Mouse (Mus musculus): ENCODE results near the gene Lgalsl. TPM values are rescaled to one million over a fixed set of nuclear protein-coding genes. Genes with fewer than 3 reads are reported as not detected.

Gene Lgalsl
- polyA plus RNA-seq, 1 experiment from 2014 or later, result 34.0 TPM

GRCm38 (mm10) chr11:20793676-20794075 lies 37.2 kb downstream of the Lgalsl start:
- Histone ChIP-seq H3K9me3 (no peaks in the 10 kb centered on the region), H3K9ac (no peak overlapping the region), H3K4me3 (replicated peaks) (no peak overlapping the region), H3K4me2 (no peak overlapping the region), H3K27ac (no peak overlapping the region), H3K36me3 (no peaks in the 10 kb centered on the region), H3K27me3 (replicated peaks) (no peaks in the 10 kb centered on the region), H3K4me1 (peaks cover 4% of the 10 kb centered on the region; the same call in 1 of the 2 replicates)
- 67% methylated on average over 4 of the region's 4 CpGs for WGBS
- ATAC-seq (ENCODE audit: insufficient read depth, low FRiP score, low read depth), result no peak

GRCm38 (mm10) chr11:20792667-20793066 lies 38.2 kb downstream of the Lgalsl start:
- peaks cover 4% of the 10 kb centered on the region; the same call in 1 of the 2 replicates for H3K4me1 ChIP-seq
- no peak overlapping the region for H3K4me3 ChIP-seq (replicated peaks)
- no peaks in the 10 kb centered on the region for H3K27me3 ChIP-seq (replicated peaks)
- no peak for ATAC-seq (ENCODE audit: insufficient read depth, low FRiP score, low read depth)
- WGBS, result 86% methylated on average over 3 of the region's 3 CpGs
- H3K4me2 ChIP-seq, result no peak overlapping the region
- no peak overlapping the region for H3K9ac ChIP-seq
- H3K27ac ChIP-seq, result no peak overlapping the region
- no peaks in the 10 kb centered on the region for H3K36me3 ChIP-seq
- no peaks in the 10 kb centered on the region for H3K9me3 ChIP-seq

GRCm38 (mm10) chr11:20791334-20791733 lies 39.5 kb downstream of the Lgalsl start:
- Histone ChIP-seq H3K4me2 (no peak overlapping the region), H3K4me3 (replicated peaks) (no peak overlapping the region), H3K9me3 (no peaks in the 10 kb centered on the region), H3K9ac (no peak overlapping the region), H3K36me3 (no peaks in the 10 kb centered on the region), H3K4me1 (peaks cover 4% of the 10 kb centered on the region; the same call in 1 of the 2 replicates), H3K27ac (no peak overlapping the region), H3K27me3 (replicated peaks) (no peaks in the 10 kb centered on the region)
- WGBS, result 54% methylated on average over 2 of the region's 2 CpGs
- ATAC-seq (ENCODE audit: insufficient read depth, low FRiP score, low read depth), result no peak

- H3K4me3 ChIP-seq (replicated peaks), result no peak overlapping the region
- no peaks in the 10 kb centered on the region for H3K36me3 ChIP-seq
- WGBS, result 63% methylated on average over 1 of the region's 1 CpGs
- H3K4me2 ChIP-seq, result no peak overlapping the region
- no peaks in the 10 kb centered on the region for H3K4me1 ChIP-seq
- H3K27ac ChIP-seq, result no peak overlapping the region
- H3K9me3 ChIP-seq, result no peaks in the 10 kb centered on the region
- no peak for ATAC-seq (ENCODE audit: insufficient read depth, low FRiP score, low read depth)
- no peaks in the 10 kb centered on the region for H3K27me3 ChIP-seq (replicated peaks)
- no peak overlapping the region for H3K9ac ChIP-seq
These were observed 41.8 kb downstream of the Lgalsl start for GRCm38 (mm10) chr11:20789015-20789414.

GRCm38 (mm10) chr11:20788070-20788469 lies 42.8 kb downstream of the Lgalsl start:
- H3K36me3 ChIP-seq, result no peaks in the 10 kb centered on the region
- whole genome bisulfite sequencing, result 71% methylated on average over 3 of the region's 3 CpGs
- ATAC-seq (ENCODE audit: insufficient read depth, low FRiP score, low read depth), result no peak
- no peaks in the 10 kb centered on the region for H3K4me1 ChIP-seq
- no peak overlapping the region for H3K4me2 ChIP-seq
- H3K27ac ChIP-seq, result no peak overlapping the region
- no peaks in the 10 kb centered on the region for H3K9me3 ChIP-seq
- no peak overlapping the region for H3K9ac ChIP-seq
- H3K27me3 ChIP-seq (replicated peaks), result no peaks in the 10 kb centered on the region
- no peak overlapping the region for H3K4me3 ChIP-seq (replicated peaks)

GRCm38 (mm10) chr11:20786191-20786590 lies 44.7 kb downstream of the Lgalsl start:
- no peak overlapping the region for H3K27ac ChIP-seq
- no peak overlapping the region for H3K4me3 ChIP-seq (replicated peaks)
- H3K4me1 ChIP-seq, result no peaks in the 10 kb centered on the region
- H3K4me2 ChIP-seq, result no peak overlapping the region
- no peak for ATAC-seq (ENCODE audit: insufficient read depth, low FRiP score, low read depth)
- no peaks in the 10 kb centered on the region for H3K36me3 ChIP-seq
- H3K27me3 ChIP-seq (replicated peaks), result no peaks in the 10 kb centered on the region
- no peaks in the 10 kb centered on the region for H3K9me3 ChIP-seq
- 69% methylated on average over 2 of the region's 2 CpGs for WGBS
- H3K9ac ChIP-seq, result no peak overlapping the region

- Histone ChIP-seq H3K9me3 (no peaks in the 10 kb centered on the region), H3K27ac (no peak overlapping the region), H3K27me3 (replicated peaks) (no peaks in the 10 kb centered on the region), H3K4me2 (no peak overlapping the region), H3K36me3 (no peaks in the 10 kb centered on the region), H3K9ac (no peak overlapping the region), H3K4me3 (replicated peaks) (no peak overlapping the region), H3K4me1 (no peaks in the 10 kb centered on the region)
- 68% methylated on average over 1 of the region's 1 CpGs for WGBS
- ATAC-seq (ENCODE audit: insufficient read depth, low FRiP score, low read depth), result no peak
These were observed 45.7 kb downstream of the Lgalsl start for GRCm38 (mm10) chr11:20785186-20785585.

- Histone ChIP-seq H3K27ac (no peak overlapping the region), H3K4me3 (replicated peaks) (no peak overlapping the region), H3K4me1 (no peaks in the 10 kb centered on the region), H3K4me2 (no peak overlapping the region), H3K9ac (no peak overlapping the region), H3K9me3 (no peaks in the 10 kb centered on the region), H3K27me3 (replicated peaks) (no peaks in the 10 kb centered on the region), H3K36me3 (no peaks in the 10 kb centered on the region)
- ATAC-seq (ENCODE audit: insufficient read depth, low FRiP score, low read depth), result no peak
- WGBS, result 85% methylated on average over 6 of the region's 6 CpGs
These were observed 46.1 kb downstream of the Lgalsl start for GRCm38 (mm10) chr11:20784776-20785175.

- Histone ChIP-seq H3K9me3 (no peaks in the 10 kb centered on the region), H3K4me1 (no peaks in the 10 kb centered on the region), H3K4me2 (no peak overlapping the region), H3K9ac (no peak overlapping the region), H3K27ac (no peak overlapping the region), H3K27me3 (replicated peaks) (no peaks in the 10 kb centered on the region), H3K4me3 (replicated peaks) (no peak overlapping the region), H3K36me3 (no peaks in the 10 kb centered on the region)
- no peak for ATAC-seq (ENCODE audit: insufficient read depth, low FRiP score, low read depth)
- 86% methylated on average over 1 of the region's 1 CpGs for WGBS
These were observed 47.4 kb downstream of the Lgalsl start for GRCm38 (mm10) chr11:20783467-20783866.

GRCm38 (mm10) chr11:20782620-20783019 lies 48.2 kb downstream of the Lgalsl start:
- no peak overlapping the region for H3K4me3 ChIP-seq (replicated peaks)
- H3K27ac ChIP-seq, result no peak overlapping the region
- no peak overlapping the region for H3K4me2 ChIP-seq
- 65% methylated on average over 2 of the region's 2 CpGs for WGBS
- no peak overlapping the region for H3K9ac ChIP-seq
- no peaks in the 10 kb centered on the region for H3K27me3 ChIP-seq (replicated peaks)
- no peak for ATAC-seq (ENCODE audit: insufficient read depth, low FRiP score, low read depth)
- no peaks in the 10 kb centered on the region for H3K36me3 ChIP-seq
- no peaks in the 10 kb centered on the region for H3K9me3 ChIP-seq
- H3K4me1 ChIP-seq, result no peaks in the 10 kb centered on the region

GRCm38 (mm10) chr11:20780312-20780711 lies 50.5 kb downstream of the Lgalsl start:
- Histone ChIP-seq H3K4me2 (no peak overlapping the region), H3K9me3 (no peaks in the 10 kb centered on the region), H3K36me3 (no peaks in the 10 kb centered on the region), H3K27me3 (replicated peaks) (no peaks in the 10 kb centered on the region), H3K27ac (no peak overlapping the region), H3K4me3 (replicated peaks) (no peak overlapping the region), H3K9ac (no peak overlapping the region), H3K4me1 (no peaks in the 10 kb centered on the region)
- ATAC-seq (ENCODE audit: insufficient read depth, low FRiP score, low read depth), result no peak
- 73% methylated on average over 4 of the region's 4 CpGs for WGBS

GRCm38 (mm10) chr11:20778861-20779563 lies 51.8 kb downstream of the Lgalsl start:
- H3K9me3 ChIP-seq, result no peaks in the 10 kb centered on the region
- H3K4me1 ChIP-seq, result no peaks in the 10 kb centered on the region
- H3K4me3 ChIP-seq (replicated peaks), result no peak overlapping the region
- H3K27ac ChIP-seq, result no peak overlapping the region
- 84% methylated on average over 3 of the region's 3 CpGs for WGBS
- no peak overlapping the region for H3K9ac ChIP-seq
- H3K27me3 ChIP-seq (replicated peaks), result no peaks in the 10 kb centered on the region
- H3K36me3 ChIP-seq, result no peaks in the 10 kb centered on the region
- ATAC-seq (ENCODE audit: insufficient read depth, low FRiP score, low read depth), result no peak
- no peak overlapping the region for H3K4me2 ChIP-seq

GRCm38 (mm10) chr11:20778298-20778697 lies 52.6 kb downstream of the Lgalsl start:
- Histone ChIP-seq H3K4me2 (no peak overlapping the region), H3K27ac (no peak overlapping the region), H3K9ac (no peak overlapping the region), H3K4me3 (replicated peaks) (no peak overlapping the region), H3K36me3 (no peaks in the 10 kb centered on the region), H3K27me3 (replicated peaks) (no peaks in the 10 kb centered on the region), H3K9me3 (no peaks in the 10 kb centered on the region), H3K4me1 (no peaks in the 10 kb centered on the region)
- ATAC-seq (ENCODE audit: insufficient read depth, low FRiP score, low read depth), result no peak
- 55% methylated on average over 1 of the region's 1 CpGs for WGBS
